Mouse (Mus musculus): ENCODE results near the gene Zfp963.
"Not testable (repeated sequence)": the region's sequence is repeated elsewhere in the genome, so short reads cannot be mapped to it uniquely, and the experiment has no call there.

Gene Zfp963

GRCm38 (mm10) chr8:69740763-69741162 is 9.0 kb downstream of the Zfp963 start:
- no peak for DNase-seq (ENCODE audit: low read depth, low spot score)

- no peak for DNase-seq (ENCODE audit: low read depth, low spot score)
Measured at GRCm38 (mm10) chr8:69735495-69735894, 14.3 kb downstream of the Zfp963 start.

GRCm38 (mm10) chr8:69717232-69717580 is 32.6 kb downstream of the Zfp963 start:
- no peak for DNase-seq (ENCODE audit: low read depth, low spot score)

- peak; percentile 99 for DNase-seq (ENCODE audit: low read depth, low spot score)
Measured at GRCm38 (mm10) chr8:69716403-69717231, 33.2 kb downstream of the Zfp963 start.

- DNase-seq (ENCODE audit: low read depth, low spot score), result no peak
Measured at GRCm38 (mm10) chr8:69715366-69715765, 34.4 kb downstream of the Zfp963 start.

- no peak for DNase-seq (ENCODE audit: low read depth, low spot score)
Measured at GRCm38 (mm10) chr8:69713516-69713915, 36.3 kb downstream of the Zfp963 start.

- DNase-seq (ENCODE audit: low read depth, low spot score), result not testable (repeated sequence)
Measured at GRCm38 (mm10) chr8:69710624-69711023, 39.1 kb downstream of the Zfp963 start, which contains the start of gene Zfp869. TSS of gene Zfp869 (minus strand) at chr8:69710724.

GRCm38 (mm10) chr8:69701810-69702209 is 48.0 kb downstream of the Zfp963 start:
- DNase-seq (ENCODE audit: low read depth, low spot score), result peak; percentile 65
